24 mouse cellular contexts compared by ENCODE assay signal in the genomic region with DNA sequence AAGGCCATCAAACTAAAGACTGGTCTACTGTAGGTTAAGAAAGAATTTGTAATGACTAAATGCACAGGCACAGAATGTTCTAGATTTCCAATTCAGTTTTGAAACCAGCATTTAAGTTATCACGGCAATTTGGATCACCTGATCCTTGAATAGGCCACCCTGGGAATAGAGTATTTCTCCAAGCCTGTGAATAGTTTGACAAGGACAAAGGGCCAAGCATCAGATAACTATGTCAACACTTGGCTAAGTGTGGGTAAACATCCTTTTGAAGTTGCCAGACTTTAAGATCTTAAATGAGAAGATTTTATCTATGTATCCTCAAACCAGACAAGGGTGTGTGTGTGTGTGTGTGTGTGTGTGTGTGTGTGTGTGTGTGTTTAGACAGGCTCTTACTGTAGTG.
DNase-seq lines count a peak whose midpoint lies in the region; ATAC-seq and TF ChIP-seq lines count a peak whose summit lies in the region.
"Had no signal": no experiment of that assay in that cellular context is flagged by ENCODE, and none has a peak within 500 bp of the region (broad histone marks: within the 10 kb centered on the region; RNA-seq: fewer than 3 reads in every experiment).

No protein-coding gene starts in this region.

- no peak overlapping the region for H3K9ac ChIP-seq in lung, embryonic 14.5 days
- H3K9ac ChIP-seq in stomach, embryonic 16.5 days (ENCODE audit: low read length), result no peak overlapping the region
- H3K9ac ChIP-seq: embryonic facial prominence, embryonic 12.5 days; embryonic facial prominence, embryonic 15.5 days; forebrain, postnatal 0 days; hindbrain, embryonic 12.5 days; hindbrain, embryonic 15.5 days had no signal

- H3K4me1 ChIP-seq in lung, embryonic 14.5 days (ENCODE audit: insufficient read depth), result peaks cover 14% of the 10 kb centered on the region; the same call in 1 of the 2 replicates
- H3K4me1 ChIP-seq in stomach, embryonic 16.5 days (ENCODE audit: control insufficient read depth, insufficient read depth, low read length), result no peaks in the 10 kb centered on the region
- H3K4me1 ChIP-seq: embryonic facial prominence, embryonic 12.5 days; embryonic facial prominence, embryonic 15.5 days; hindbrain, embryonic 12.5 days; hindbrain, embryonic 15.5 days had no signal

- no peaks in the 10 kb centered on the region for H3K9me3 ChIP-seq in lung, embryonic 14.5 days (ENCODE audit: low read depth, low read length)
- H3K9me3 ChIP-seq in stomach, embryonic 16.5 days (replicated peaks; ENCODE audit: control insufficient read depth, low read length), result no peaks in the 10 kb centered on the region
- H3K9me3 ChIP-seq: embryonic facial prominence, embryonic 12.5 days; embryonic facial prominence, embryonic 15.5 days; G1E; hindbrain, embryonic 12.5 days; hindbrain, embryonic 15.5 days had no signal

- no peak for ATAC-seq in lung, embryonic 14.5 days (ENCODE audit: insufficient read depth)
- ATAC-seq in stomach, embryonic 16.5 days (ENCODE audit: insufficient read depth, low FRiP score), result peak; percentile 42; the same call in 1 of the 2 replicates
- ATAC-seq: forebrain, embryonic 14.5 days; forebrain, postnatal 0 days had no signal

- H3K4me3 ChIP-seq in lung, embryonic 14.5 days (ENCODE audit: low read depth, low read length), result no peak overlapping the region
- H3K4me3 ChIP-seq in stomach, embryonic 16.5 days (replicated peaks; ENCODE audit: low read length), result no peak overlapping the region
- H3K4me3 ChIP-seq: embryonic facial prominence, embryonic 12.5 days; embryonic facial prominence, embryonic 15.5 days; gastrocnemius, adult 2 months; hindbrain, embryonic 12.5 days; hindbrain, embryonic 15.5 days had no signal

- H3K36me3 ChIP-seq in lung, embryonic 14.5 days (ENCODE audit: insufficient read depth), result no peaks in the 10 kb centered on the region
- H3K36me3 ChIP-seq in stomach, embryonic 16.5 days (ENCODE audit: control insufficient read depth, insufficient read depth, low read length), result no peaks in the 10 kb centered on the region
- H3K36me3 ChIP-seq: embryonic facial prominence, embryonic 12.5 days; embryonic facial prominence, embryonic 15.5 days; G1E; hindbrain, embryonic 12.5 days; hindbrain, embryonic 15.5 days had no signal

- TF ChIP-seq CTCF in lung, embryonic 14.5 days (IDR thresholded peaks at IDR 0.05; ENCODE audit: low read depth), result no peak

- H3K4me2 ChIP-seq in lung, embryonic 14.5 days, result no peak overlapping the region
- H3K4me2 ChIP-seq in stomach, embryonic 16.5 days (ENCODE audit: low read depth, low read length), result no peak overlapping the region
- H3K4me2 ChIP-seq: embryonic facial prominence, embryonic 12.5 days; embryonic facial prominence, embryonic 15.5 days; heart, embryonic 11.5 days; hindbrain, embryonic 12.5 days; hindbrain, embryonic 15.5 days had no signal

- DNase-seq in lung, embryonic 14.5 days, result peak; percentile 44
- DNase-seq in lung, postnatal 14 days, result no peak
- peak; percentile 50 for DNase-seq in lung, postnatal 25 days (ENCODE audit: low spot score)
- no peak for DNase-seq in lung, postnatal 4 days
- no peak for DNase-seq in retina, postnatal 1 day
- DNase-seq: adrenal gland, adult 2 months; adrenal gland, postnatal 14 days; B cell, adult 2 months; cerebellum, adult 11 months; cerebellum, adult 2 months; cerebellum, adult 9-11 months; cerebellum, postnatal 25 days; forebrain, postnatal 0 days; gastrocnemius, adult 2 months; gastrocnemius, postnatal 14 days had no signal

- WGBS in lung, embryonic 14.5 days, result 49% methylated on average over 1 of the region's 1 CpGs
- 74% methylated on average over 1 of the region's 1 CpGs for WGBS in stomach, embryonic 16.5 days

- H3K27me3 ChIP-seq in lung, embryonic 14.5 days (ENCODE audit: insufficient read depth, low read length), result no peaks in the 10 kb centered on the region
- no peaks in the 10 kb centered on the region for H3K27me3 ChIP-seq in stomach, embryonic 16.5 days (ENCODE audit: control insufficient read depth, insufficient read depth, low read length)
- H3K27me3 ChIP-seq: CH12.LX; embryonic facial prominence, embryonic 12.5 days; embryonic facial prominence, embryonic 15.5 days; hindbrain, embryonic 12.5 days; hindbrain, embryonic 15.5 days had no signal

- no peak overlapping the region for H3K27ac ChIP-seq in lung, embryonic 14.5 days (ENCODE audit: low read depth)
- H3K27ac ChIP-seq in stomach, embryonic 16.5 days (ENCODE audit: low read length), result no peak overlapping the region
- H3K27ac ChIP-seq: embryonic facial prominence, embryonic 12.5 days; embryonic facial prominence, embryonic 15.5 days; gastrocnemius, adult 2 months; hindbrain, embryonic 12.5 days; hindbrain, embryonic 15.5 days had no signal

Comparison
In these comparisons a context has a peak if more than half of its experiments do, and no peak if none do; other contexts are left out.
1. DNase-seq: peak in lung, embryonic 14.5 days (single experiment) and lung, postnatal 25 days (single experiment); none in lung, postnatal 14 days (single experiment), lung, postnatal 4 days (0 of 2) and retina, postnatal 1 day (single experiment).